Mouse (Mus musculus) cerebellum, postnatal 25 days (tissue): ENCODE results near the gene Ppp1r26.
A peak's percentile ranks its signal among the peaks of the same experiment; 100 is the strongest.

Experiments used
- DNase-seq, 2 experiments: peaks; one replicate each; pipeline ENCODE4 v3.0.0; 2021; ENCODE audit warnings: mixed read lengths in 2 of 2

Gene Ppp1r26

DNA sequence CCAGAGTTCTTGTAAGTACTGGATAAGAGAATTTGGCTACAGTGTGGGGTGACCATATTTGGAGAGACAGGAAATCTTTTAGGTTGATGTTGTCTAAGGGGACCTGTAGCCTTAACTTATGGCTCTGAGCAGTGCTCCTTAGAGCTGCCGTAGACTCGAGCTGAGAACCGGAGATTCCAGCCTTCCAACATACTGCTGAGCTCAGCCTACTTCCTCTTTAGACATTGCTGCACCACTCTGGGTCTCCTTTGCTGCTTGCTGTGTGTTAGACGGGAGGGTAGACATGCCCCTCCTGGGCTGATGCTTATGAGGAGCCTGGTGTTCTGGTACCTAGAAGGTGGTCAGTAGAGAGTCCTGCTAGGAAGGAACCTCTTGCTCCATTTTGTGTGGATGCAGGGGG lies 51.8 kb downstream of the Ppp1r26 start:
- DNase-seq = no peak

DNA sequence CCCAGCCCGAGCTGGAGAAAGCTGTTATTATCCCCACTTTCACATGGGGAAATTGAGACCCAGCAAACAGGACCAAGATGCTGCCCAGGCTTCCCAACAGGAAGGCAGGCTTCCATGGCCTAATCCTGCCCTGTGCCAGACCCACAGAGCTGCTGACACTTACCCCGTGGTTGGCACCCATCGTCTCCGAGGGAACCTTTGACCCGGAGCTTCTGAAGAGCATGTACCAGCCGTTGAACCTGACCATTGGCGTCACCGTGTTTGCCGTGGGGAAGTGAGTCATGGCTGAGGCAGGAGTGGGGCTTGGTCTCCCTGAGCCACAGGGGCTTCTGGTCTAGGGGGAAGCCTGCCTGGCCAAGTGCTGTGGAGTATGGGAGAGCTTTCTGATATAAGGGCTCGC lies 56.4 kb downstream of the Ppp1r26 start:
- peak; percentile 0 to 1 for DNase-seq

- peak; percentile 1 for DNase-seq
Observed at GRCm38 (mm10) chr2:28504676-28505075, 58.1 kb downstream of the Ppp1r26 start.
